Mouse (Mus musculus): Measurements from ENCODE around the gene Anapc4. TPM values are rescaled to one million over a fixed set of nuclear protein-coding genes. Genes with fewer than 3 reads are reported as not detected.

Anapc4 gene
- 72.5 and 79.2 TPM in 2 replicates for total RNA-seq (2014; fragmentation: Nextera tagmentation)
- 120 and 132 TPM in 2 replicates for total RNA-seq (2017)
- 7.8 and 8.7 TPM in 2 replicates for polyA plus RNA-seq (2012)

GRCm38 (mm10) chr5:52833761-52834274 is at the start of gene Anapc4:
Gene Anapc4 (plus strand): TSS chr5:52834012.
- TF ChIP-seq CTCF (IDR thresholded peaks at IDR 0.05; ENCODE audit: low read depth, low read length) = no peak
- no peak for TF ChIP-seq GATA2 (IDR thresholded peaks at IDR 0.05; ENCODE audit: borderline replicate concordance, low read depth, low read length)
- no peak for TF ChIP-seq POLR2AphosphoS5 (IDR thresholded peaks at IDR 0.05; ENCODE audit: insufficient replicate concordance, low read depth, low read length)
- no peak for TF ChIP-seq GATA1 (IDR thresholded peaks at IDR 0.05; ENCODE audit: borderline replicate concordance, low read length)
- no peak for TF ChIP-seq TAL1 (conservative IDR thresholded peaks at IDR 0.05; ENCODE audit: low read depth, low read length)
- DNase-seq (ENCODE audit: low spot score) (peak; percentile 94), ATAC-seq (ENCODE audit: extremely low read depth, insufficient number of reproducible peaks, low FRiP score, poor library complexity, severe bottlenecking) (peak; percentile 97)
- H3K4me1 ChIP-seq (ENCODE audit: insufficient read depth, low read depth, low read length) = peaks cover 33% of the 10 kb centered on the region
- H3K36me3 ChIP-seq (replicated peaks) = peaks cover 31% of the 10 kb centered on the region
- 0 out of 2 replicates have a peak, but pooled peaks cover 3% of the 10 kb centered on the region for H3K9me3 ChIP-seq (replicated peaks)
- H3K4me3 ChIP-seq (ENCODE audit: low read depth, low read length) = peak within 1 kb of the TSS; percentile 88
- no peaks in the 10 kb centered on the region for H3K27me3 ChIP-seq (ENCODE audit: insufficient read depth, low read length)

- peak; percentile 32 for DNase-seq (ENCODE audit: low spot score)
- no peaks in the 10 kb centered on the region for H3K27me3 ChIP-seq (ENCODE audit: insufficient read depth, low read length)
- peak overlapping the region; percentile 53; the same call in 1 of the 2 replicates for H3K4me3 ChIP-seq (ENCODE audit: low read depth, low read length)
- peaks cover 59% of the 10 kb centered on the region for H3K4me1 ChIP-seq (ENCODE audit: insufficient read depth, low read depth, low read length)
- peak; percentile 87 for ATAC-seq (ENCODE audit: extremely low read depth, insufficient number of reproducible peaks, low FRiP score, poor library complexity, severe bottlenecking)
- no peaks in the 10 kb centered on the region for H3K9me3 ChIP-seq (replicated peaks)
- peaks cover 52% of the 10 kb centered on the region for H3K36me3 ChIP-seq (replicated peaks)
- TF ChIP-seq GATA1 (IDR thresholded peaks at IDR 0.05; ENCODE audit: borderline replicate concordance, low read length) = no peak
- no peak for TF ChIP-seq CTCF (IDR thresholded peaks at IDR 0.05; ENCODE audit: low read depth, low read length)
Measured at GRCm38 (mm10) chr5:52786556-52787322, 47.1 kb upstream of the Anapc4 start.

- TF ChIP-seq GATA1 (IDR thresholded peaks at IDR 0.05; ENCODE audit: borderline replicate concordance, low read length) = no peak
- no peak for TF ChIP-seq CTCF (IDR thresholded peaks at IDR 0.05; ENCODE audit: low read depth, low read length)
- no peak for TF ChIP-seq TAL1 (conservative IDR thresholded peaks at IDR 0.05; ENCODE audit: low read depth, low read length)
- TF ChIP-seq POLR2AphosphoS5 (IDR thresholded peaks at IDR 0.05; ENCODE audit: insufficient replicate concordance, low read depth, low read length) = no peak
- TF ChIP-seq GATA2 (IDR thresholded peaks at IDR 0.05; ENCODE audit: borderline replicate concordance, low read depth, low read length) = no peak
- Histone ChIP-seq H3K27me3 (ENCODE audit: insufficient read depth, low read length) (no peaks in the 10 kb centered on the region), H3K9me3 (replicated peaks) (no peaks in the 10 kb centered on the region), H3K36me3 (replicated peaks) (peaks cover 90% of the 10 kb centered on the region), H3K4me1 (ENCODE audit: insufficient read depth, low read depth, low read length) (peaks cover 40% of the 10 kb centered on the region), H3K4me3 (ENCODE audit: low read depth, low read length) (no peak overlapping the region)
- DNase-seq (ENCODE audit: low spot score) (no peak), ATAC-seq (ENCODE audit: extremely low read depth, insufficient number of reproducible peaks, low FRiP score, poor library complexity, severe bottlenecking) (no peak)
Measured at GRCm38 (mm10) chr5:52793230-52793629, 40.6 kb upstream of the Anapc4 start.

- ATAC-seq (ENCODE audit: extremely low read depth, insufficient number of reproducible peaks, low FRiP score, poor library complexity, severe bottlenecking) (no peak), DNase-seq (ENCODE audit: low spot score) (no peak)
- H3K9me3 ChIP-seq (replicated peaks) = no peaks in the 10 kb centered on the region
- no peak overlapping the region for H3K4me3 ChIP-seq (ENCODE audit: low read depth, low read length)
- H3K27me3 ChIP-seq (ENCODE audit: insufficient read depth, low read length) = no peaks in the 10 kb centered on the region
- H3K4me1 ChIP-seq (ENCODE audit: insufficient read depth, low read depth, low read length) = peaks cover 34% of the 10 kb centered on the region
- peaks cover 86% of the 10 kb centered on the region for H3K36me3 ChIP-seq (replicated peaks)
- TF ChIP-seq GATA1 (IDR thresholded peaks at IDR 0.05; ENCODE audit: borderline replicate concordance, low read length) (no peak), POLR2AphosphoS5 (IDR thresholded peaks at IDR 0.05; ENCODE audit: insufficient replicate concordance, low read depth, low read length) (no peak), GATA2 (IDR thresholded peaks at IDR 0.05; ENCODE audit: borderline replicate concordance, low read depth, low read length) (no peak), TAL1 (conservative IDR thresholded peaks at IDR 0.05; ENCODE audit: low read depth, low read length) (no peak), CTCF (IDR thresholded peaks at IDR 0.05; ENCODE audit: low read depth, low read length) (no peak)
Measured at GRCm38 (mm10) chr5:52794109-52794508, 39.7 kb upstream of the Anapc4 start.

DNA sequence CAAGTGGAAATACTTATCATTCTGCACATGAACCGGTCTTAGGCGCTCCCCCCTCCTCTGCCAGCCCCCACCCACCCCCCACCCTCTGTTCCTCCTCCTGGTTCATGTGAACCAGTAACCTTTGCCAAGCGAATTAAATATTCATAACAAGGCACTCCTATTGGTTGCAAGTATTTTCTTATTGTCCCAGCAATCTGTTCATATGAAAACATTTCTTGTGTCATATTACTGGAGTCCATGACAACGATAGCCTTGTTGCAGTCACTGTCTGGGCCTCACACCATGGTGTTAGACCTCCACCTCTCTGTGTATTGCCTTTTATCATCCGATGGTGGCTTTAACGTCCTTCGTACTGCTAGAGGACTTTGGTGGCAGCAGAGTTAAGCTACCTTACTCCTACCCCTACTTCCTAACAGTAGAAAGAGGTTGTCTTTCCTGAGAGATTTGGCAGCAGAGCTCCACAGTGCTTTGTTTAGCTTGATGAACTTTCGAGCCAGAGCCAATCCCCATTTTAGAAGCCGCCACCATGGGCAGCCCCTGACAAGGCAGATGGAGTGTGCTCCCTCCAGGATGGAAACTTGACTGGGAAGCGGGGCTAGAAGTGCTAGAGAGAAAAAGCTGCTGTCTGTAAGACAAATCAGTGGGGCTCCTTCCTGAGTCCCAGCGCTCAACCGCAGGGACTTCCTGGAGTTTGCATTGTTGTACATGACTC is 34.4 kb upstream of the Anapc4 start:
- ATAC-seq (ENCODE audit: extremely low read depth, insufficient number of reproducible peaks, low FRiP score, poor library complexity, severe bottlenecking) = no peak
- Histone ChIP-seq H3K36me3 (replicated peaks) (peaks cover 77% of the 10 kb centered on the region), H3K4me3 (ENCODE audit: low read depth, low read length) (no peak overlapping the region)

DNA sequence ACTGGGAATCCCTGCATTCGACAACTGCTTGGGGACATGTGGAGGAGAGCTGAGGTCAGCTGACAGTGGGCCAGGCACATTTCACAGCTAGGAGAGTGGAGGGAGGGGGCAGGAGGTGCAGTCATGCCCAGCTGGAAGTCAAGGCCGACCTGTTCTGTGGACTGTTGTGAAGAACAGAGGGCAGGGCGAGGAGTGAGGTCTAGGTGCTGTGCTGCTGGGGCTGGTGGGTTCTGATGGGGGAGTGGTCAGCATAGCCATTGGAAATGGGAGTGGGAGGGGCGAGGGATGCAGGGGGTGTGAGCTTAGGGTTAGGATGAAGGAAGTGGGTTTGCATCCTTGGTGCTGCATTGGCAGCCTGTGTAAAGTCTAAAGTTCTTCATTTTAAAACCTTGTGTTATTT is 28.0 kb upstream of the Anapc4 start:
- DNase-seq (ENCODE audit: low spot score) = no peak
- no peak for ATAC-seq (ENCODE audit: extremely low read depth, insufficient number of reproducible peaks, low FRiP score, poor library complexity, severe bottlenecking)
- H3K4me3 ChIP-seq (ENCODE audit: low read depth, low read length) = no peak overlapping the region; the same call in 1 of the 2 replicates
- no peaks in the 10 kb centered on the region for H3K9me3 ChIP-seq (replicated peaks)
- no peak for TF ChIP-seq CTCF (IDR thresholded peaks at IDR 0.05; ENCODE audit: low read depth, low read length)
- no peak for TF ChIP-seq TAL1 (conservative IDR thresholded peaks at IDR 0.05; ENCODE audit: low read depth, low read length)
- TF ChIP-seq GATA2 (IDR thresholded peaks at IDR 0.05; ENCODE audit: borderline replicate concordance, low read depth, low read length) = no peak
- no peak for TF ChIP-seq GATA1 (IDR thresholded peaks at IDR 0.05; ENCODE audit: borderline replicate concordance, low read length)
- TF ChIP-seq POLR2AphosphoS5 (IDR thresholded peaks at IDR 0.05; ENCODE audit: insufficient replicate concordance, low read depth, low read length) = no peak
- no peaks in the 10 kb centered on the region for H3K27me3 ChIP-seq (ENCODE audit: insufficient read depth, low read length)
- H3K4me1 ChIP-seq (ENCODE audit: insufficient read depth, low read depth, low read length) = peaks cover 22% of the 10 kb centered on the region
- peaks cover 83% of the 10 kb centered on the region for H3K36me3 ChIP-seq (replicated peaks)

More for the DNA sequence above, 34.4 kb upstream of the Anapc4 start:
- peaks cover 9% of the 10 kb centered on the region for H3K4me1 ChIP-seq (ENCODE audit: insufficient read depth, low read depth, low read length)
- H3K27me3 ChIP-seq (ENCODE audit: insufficient read depth, low read length) = no peaks in the 10 kb centered on the region
- H3K9me3 ChIP-seq (replicated peaks) = no peaks in the 10 kb centered on the region
- no peak for DNase-seq (ENCODE audit: low spot score)
- TF ChIP-seq GATA1 (IDR thresholded peaks at IDR 0.05; ENCODE audit: borderline replicate concordance, low read length) = no peak
- no peak for TF ChIP-seq CTCF (IDR thresholded peaks at IDR 0.05; ENCODE audit: low read depth, low read length)

Data from G1E (cell line).